Mouse (Mus musculus) midbrain, embryonic 13.5 days (tissue): ENCODE data around the gene Whrn. TPM values are rescaled to one million over a fixed set of nuclear protein-coding genes. Genes with fewer than 3 reads are reported as not detected.

ENCODE experiments used
- ATAC-seq: fragments of 200-750 bp; cut with Nextera tagmentation; 2 replicates; pipeline ENCODE4 v1.8.0; 2017; ENCODE audit warnings: mild to moderate bottlenecking, moderate TSS enrichment, moderate library complexity
- H3K27ac ChIP-seq: fragments of 300-500 bp; sonication (generic); 2 replicates; pipeline ENCODE4 v1.5.1; 2015; ENCODE audit warnings: inconsistent platforms, mild to moderate bottlenecking, moderate library complexity
- H3K27me3 ChIP-seq: fragments of 300-500 bp; sonication (generic); 2 replicates; pipeline ENCODE4 v1.6.1; 2015; ENCODE audit warnings: mild to moderate bottlenecking, inconsistent platforms
- H3K36me3 ChIP-seq: fragments of 300-500 bp; sonication (generic); 2 replicates; pipeline ENCODE4 v1.6.1; 2015; ENCODE audit warnings: mild to moderate bottlenecking, inconsistent platforms
- H3K4me1 ChIP-seq: fragments of 300-500 bp; sonication (generic); replicated peaks from 2 replicates; pipeline ENCODE4 v1.6.1; 2015; ENCODE audit warnings: inconsistent platforms
- H3K4me2 ChIP-seq: fragments of 300-500 bp; sonication (generic); replicated peaks from 2 replicates; pipeline ENCODE4 v1.6.1; 2015; ENCODE audit warnings: moderate library complexity, mild to moderate bottlenecking, inconsistent platforms
- H3K4me3 ChIP-seq: fragments of 300-500 bp; sonication (generic); replicated peaks from 2 replicates; pipeline ENCODE4 v1.5.1; 2015; ENCODE audit warnings: mild to moderate bottlenecking, inconsistent platforms
- H3K9ac ChIP-seq: fragments of 300-500 bp; sonication (generic); replicated peaks from 2 replicates; pipeline ENCODE4 v1.6.1; 2015; ENCODE audit warnings: mild to moderate bottlenecking, inconsistent platforms
- H3K9me3 ChIP-seq: fragments of 300-500 bp; sonication (generic); 2 replicates; pipeline ENCODE4 v1.6.1; 2016; ENCODE audit warnings: mild to moderate bottlenecking, inconsistent platforms
- WGBS: fragments of 180-500 bp; shearing (Covaris S2); methylation state at CpG from one replicate; pipeline ENCODE4 v1.1.7; 2015; 5-methylcytosine and 5-hydroxymethylcytosine counted together
- polyA plus RNA-seq: library from polyadenylated mRNA; unstranded; fragments of >200 nt; fragmentation: Nextera tagmentation; extraction: Ambion mirVana; gene quantifications from 2 replicates; pipeline ENCODE4 v1.2.1, GENCODE M21; 2015

Whrn gene
- polyA plus RNA-seq, 1 experiment from 2014 or later: 10.3 TPM

DNA sequence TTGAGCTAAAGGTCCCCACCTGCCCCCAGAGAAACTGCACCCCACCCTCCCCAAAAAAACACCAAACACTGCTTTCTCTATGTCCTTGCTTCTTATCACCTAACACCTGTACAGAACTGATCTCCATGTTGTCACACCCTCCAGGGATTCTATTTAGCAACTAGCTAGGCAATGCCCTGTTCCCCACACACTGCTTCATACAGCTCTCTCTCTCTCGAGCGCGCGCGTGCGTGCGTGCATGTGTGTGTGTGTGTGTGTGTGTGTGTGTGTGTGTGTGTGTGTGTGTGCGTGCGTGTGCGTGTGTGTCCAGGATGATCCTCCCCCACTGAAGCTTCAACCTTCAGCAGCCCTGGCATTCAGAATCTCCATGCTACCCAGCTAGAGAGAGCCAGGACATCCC is 93.7 kb downstream of the Whrn start:
- no peak overlapping the region for H3K9ac ChIP-seq
- peak overlapping the region; percentile 42; the same call in 1 of the 2 replicates for H3K4me2 ChIP-seq
- H3K4me3 ChIP-seq: no peak overlapping the region
- WGBS: 87% methylated on average over 10 of the region's 10 CpGs
- H3K4me1 ChIP-seq: peaks cover 73% of the 10 kb centered on the region
- no peak overlapping the region; the same call in 1 of the 2 replicates for H3K27ac ChIP-seq
- peaks cover 7% of the 10 kb centered on the region; the same call in 1 of the 2 replicates for H3K36me3 ChIP-seq
- H3K27me3 ChIP-seq: no peaks in the 10 kb centered on the region
- H3K9me3 ChIP-seq: no peaks in the 10 kb centered on the region
- no peak for ATAC-seq

DNA sequence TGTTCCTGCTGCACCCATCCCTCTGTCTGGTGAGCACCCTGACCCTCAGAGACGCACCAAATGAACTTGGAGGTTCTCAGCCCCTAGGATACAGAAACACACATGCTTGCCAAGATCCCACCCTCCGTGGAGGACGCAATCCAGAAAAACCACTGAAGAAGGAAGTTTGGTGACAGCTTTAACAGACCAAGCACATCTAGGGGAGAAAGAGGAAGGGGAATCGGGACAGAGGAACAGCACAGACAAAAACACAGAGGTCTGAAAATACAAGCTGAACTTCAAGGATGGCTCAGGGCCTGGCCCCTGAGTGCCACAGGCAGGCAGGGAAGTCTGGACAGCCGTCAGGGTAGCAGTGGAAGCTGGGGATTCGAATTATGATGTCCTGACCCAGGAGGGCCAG is 94.2 kb downstream of the Whrn start:
- WGBS: 92% methylated on average over 6 of the region's 6 CpGs
- H3K4me2 ChIP-seq: 0 out of 2 replicates have a peak overlapping the region, but pooled peaks have one; percentile 6

DNA sequence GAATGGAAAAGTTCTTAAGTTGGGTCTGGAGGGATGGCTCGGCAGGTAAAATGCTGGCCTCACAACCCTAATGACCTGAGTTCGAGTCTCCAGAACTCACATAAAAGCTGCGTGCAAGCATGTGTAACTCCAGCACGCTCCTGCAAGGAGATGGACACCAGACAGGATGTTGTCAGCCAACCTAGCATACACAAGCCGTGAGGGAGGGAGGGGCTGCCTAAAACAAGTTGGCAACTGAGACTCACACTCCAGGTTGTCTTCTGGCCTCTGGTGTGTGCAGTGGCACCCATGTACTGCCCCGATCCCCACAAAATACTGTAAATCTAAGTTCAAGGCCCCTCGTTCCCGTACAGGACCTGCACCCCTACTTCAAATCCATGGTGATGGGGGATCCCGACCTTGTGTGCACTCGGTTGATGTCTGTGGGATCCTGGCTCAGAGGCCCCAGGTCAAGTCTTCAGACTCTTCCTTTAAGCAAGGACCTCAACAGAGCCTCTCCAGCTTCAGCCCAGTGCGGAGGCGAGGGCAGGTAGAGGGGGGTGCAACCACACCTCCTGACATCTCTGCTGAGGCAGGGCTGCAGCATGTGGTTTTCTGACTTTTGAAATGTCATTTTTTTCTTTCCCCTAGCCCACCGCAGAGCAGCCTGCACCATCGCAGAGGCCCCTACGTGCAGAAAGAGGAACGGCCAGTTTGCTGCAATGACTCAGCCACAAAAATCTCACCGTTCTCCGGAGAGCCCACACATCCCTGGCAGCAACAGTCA is 95.1 kb downstream of the Whrn start:
- Histone ChIP-seq H3K27ac (no peak overlapping the region), H3K4me3 (no peak overlapping the region), H3K4me2 (no peak overlapping the region), H3K4me1 (peaks cover 68% of the 10 kb centered on the region), H3K9me3 (no peaks in the 10 kb centered on the region), H3K27me3 (no peaks in the 10 kb centered on the region), H3K36me3 (peaks cover 10% of the 10 kb centered on the region; the same call in 1 of the 2 replicates), H3K9ac (no peak overlapping the region)
- WGBS: 91% methylated on average over 18 of the region's 18 CpGs
- no peak for ATAC-seq

More for the DNA sequence above, 94.2 kb downstream of the Whrn start:
- no peaks in the 10 kb centered on the region for H3K9me3 ChIP-seq
- no peaks in the 10 kb centered on the region for H3K27me3 ChIP-seq
- no peak overlapping the region for H3K9ac ChIP-seq
- no peak overlapping the region for H3K4me3 ChIP-seq
- peaks cover 73% of the 10 kb centered on the region for H3K4me1 ChIP-seq
- ATAC-seq: no peak
- H3K36me3 ChIP-seq: peaks cover 7% of the 10 kb centered on the region; the same call in 1 of the 2 replicates
- no peak overlapping the region for H3K27ac ChIP-seq

DNA sequence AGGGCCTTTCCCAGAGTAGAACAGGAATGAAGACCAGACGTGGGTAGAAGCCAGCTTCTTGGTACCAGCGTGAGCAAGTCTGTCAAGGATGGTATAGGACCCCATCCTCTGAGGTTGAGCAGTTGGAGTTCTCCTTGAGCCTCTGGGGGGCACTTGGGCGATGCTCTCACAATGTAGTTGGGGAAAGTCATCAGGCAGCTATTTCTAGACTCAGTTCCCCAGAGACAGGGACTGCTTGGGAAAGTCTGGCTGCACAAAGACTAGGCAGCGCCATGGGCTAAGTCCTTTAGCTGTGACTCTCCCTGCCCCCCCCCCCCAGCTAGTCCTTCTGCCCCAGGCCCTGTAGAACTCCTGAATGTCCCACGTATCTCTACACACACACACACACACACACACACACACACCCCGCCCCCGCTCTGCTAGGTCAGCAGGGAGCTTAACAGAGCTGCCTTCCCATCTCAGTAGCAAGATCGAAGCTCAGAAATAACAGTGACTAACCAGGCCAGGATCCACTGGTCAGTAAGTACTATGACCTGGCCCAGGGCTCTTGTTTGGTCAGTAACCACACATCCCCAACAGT is 96.0 kb downstream of the Whrn start:
- Histone ChIP-seq H3K27ac (peak overlapping the region; percentile 45; the same call in 1 of the 2 replicates), H3K9ac (no peak overlapping the region), H3K9me3 (no peaks in the 10 kb centered on the region), H3K4me1 (peaks cover 59% of the 10 kb centered on the region), H3K4me3 (no peak overlapping the region), H3K27me3 (no peaks in the 10 kb centered on the region), H3K4me2 (no peak overlapping the region), H3K36me3 (peaks cover 19% of the 10 kb centered on the region)
- 62% methylated on average over 7 of the region's 8 CpGs for WGBS
- ATAC-seq: no peak

DNA sequence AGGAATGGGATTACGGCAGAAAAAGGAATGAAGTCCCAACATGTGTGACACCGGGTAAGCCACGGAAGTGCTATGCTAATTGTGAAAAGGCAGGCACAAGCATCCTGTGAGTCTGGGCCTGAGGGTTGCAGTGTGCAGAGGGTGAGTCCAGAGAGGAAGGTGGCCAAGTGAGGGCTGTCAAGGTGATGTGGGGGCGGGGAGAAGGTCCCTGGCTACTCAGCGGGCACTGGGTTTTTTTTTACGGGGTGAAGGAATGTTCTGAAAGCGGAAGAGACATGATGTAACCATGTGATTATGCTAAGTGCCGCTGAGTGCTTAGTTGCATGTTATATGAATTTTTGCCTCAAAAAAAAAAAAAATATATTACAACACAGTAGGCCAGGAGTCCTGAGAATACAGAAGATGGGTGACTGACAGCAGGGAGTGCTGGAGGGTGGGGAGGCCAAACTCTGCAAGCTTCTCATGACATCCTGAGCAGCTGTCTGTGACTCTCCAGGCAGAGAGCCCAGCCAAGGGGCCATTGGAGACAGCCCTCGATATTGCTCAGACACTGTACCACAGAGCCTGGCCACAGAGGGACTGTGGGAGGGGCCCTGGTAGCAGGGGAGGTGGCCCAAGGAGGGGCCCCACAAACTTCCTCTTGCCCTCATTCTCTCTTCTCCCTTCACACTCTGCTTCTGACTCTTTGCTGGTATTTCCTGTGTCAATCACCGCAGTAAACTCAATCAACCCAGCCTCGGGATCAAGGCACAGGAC is 96.8 kb downstream of the Whrn start:
- Histone ChIP-seq H3K4me1 (peaks cover 51% of the 10 kb centered on the region), H3K36me3 (peaks cover 27% of the 10 kb centered on the region), H3K9me3 (no peaks in the 10 kb centered on the region), H3K27ac (peak overlapping the region; percentile 45; the same call in 1 of the 2 replicates), H3K27me3 (no peaks in the 10 kb centered on the region), H3K4me3 (no peak overlapping the region), H3K9ac (no peak overlapping the region), H3K4me2 (no peak overlapping the region)
- ATAC-seq: no peak
- WGBS: 76% methylated on average over 11 of the region's 11 CpGs

DNA sequence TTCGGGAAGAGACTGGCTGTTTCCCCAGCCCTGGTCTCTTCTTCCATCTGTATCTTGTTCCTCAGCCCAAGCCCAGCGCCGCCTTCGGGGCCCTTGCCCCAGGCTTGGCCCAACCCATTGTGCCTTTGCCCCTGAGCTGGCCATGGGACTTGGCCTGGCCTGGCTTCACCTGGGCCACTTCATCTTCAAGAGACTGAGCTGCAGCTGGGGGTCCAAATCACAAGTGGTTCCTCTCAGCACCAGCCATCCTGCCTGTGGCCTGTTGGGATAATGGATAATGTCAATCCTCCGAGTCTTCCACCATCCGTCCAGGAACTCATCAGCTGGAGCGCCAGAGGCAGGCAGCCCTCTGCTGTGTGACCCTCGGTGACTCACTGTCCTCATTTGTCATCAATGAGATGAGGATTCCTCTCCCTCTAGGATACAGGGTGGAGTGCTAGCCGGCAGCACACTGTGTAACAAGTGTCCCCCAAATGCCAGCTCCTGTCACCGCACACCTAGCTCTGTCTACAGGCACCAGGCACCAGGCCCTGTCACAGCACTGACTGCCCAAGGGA is 97.7 kb downstream of the Whrn start:
- peaks cover 42% of the 10 kb centered on the region for H3K4me1 ChIP-seq
- WGBS: 86% methylated on average over 10 of the region's 10 CpGs
- H3K9ac ChIP-seq: no peak overlapping the region
- no peaks in the 10 kb centered on the region for H3K27me3 ChIP-seq
- H3K4me2 ChIP-seq: no peak overlapping the region
- ATAC-seq: no peak
- no peak overlapping the region for H3K4me3 ChIP-seq
- H3K9me3 ChIP-seq: no peaks in the 10 kb centered on the region
- peaks cover 34% of the 10 kb centered on the region for H3K36me3 ChIP-seq
- H3K27ac ChIP-seq: no peak overlapping the region

DNA sequence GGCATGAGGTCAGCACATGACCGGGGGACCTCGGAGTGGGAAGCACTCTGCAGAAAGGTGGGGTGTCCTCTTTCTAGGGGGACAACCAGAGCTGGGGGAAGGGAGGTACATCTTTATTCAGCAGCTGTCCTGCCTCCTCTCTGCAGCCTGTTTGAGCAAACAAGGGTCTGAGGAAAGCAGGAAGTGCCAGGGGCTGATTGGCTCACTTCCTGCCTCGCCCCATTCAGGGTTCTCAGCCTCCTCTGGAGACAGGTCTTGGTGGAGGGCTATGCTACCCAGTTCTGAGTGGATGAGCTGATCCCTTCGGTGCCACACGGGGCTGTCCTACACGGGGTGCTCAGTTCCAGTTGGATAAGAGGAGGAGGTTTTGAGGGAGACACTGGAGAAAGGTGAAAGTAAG is 104.5 kb downstream of the Whrn start:
- Histone ChIP-seq H3K27me3 (no peaks in the 10 kb centered on the region), H3K36me3 (peaks cover 40% of the 10 kb centered on the region), H3K27ac (0 out of 2 replicates have a peak overlapping the region, but pooled peaks have one; percentile 86), H3K9me3 (no peaks in the 10 kb centered on the region), H3K4me3 (no peak overlapping the region), H3K4me2 (no peak overlapping the region), H3K4me1 (peaks cover 42% of the 10 kb centered on the region), H3K9ac (no peak overlapping the region)
- 86% methylated on average over 6 of the region's 6 CpGs for WGBS
- no peak for ATAC-seq

DNA sequence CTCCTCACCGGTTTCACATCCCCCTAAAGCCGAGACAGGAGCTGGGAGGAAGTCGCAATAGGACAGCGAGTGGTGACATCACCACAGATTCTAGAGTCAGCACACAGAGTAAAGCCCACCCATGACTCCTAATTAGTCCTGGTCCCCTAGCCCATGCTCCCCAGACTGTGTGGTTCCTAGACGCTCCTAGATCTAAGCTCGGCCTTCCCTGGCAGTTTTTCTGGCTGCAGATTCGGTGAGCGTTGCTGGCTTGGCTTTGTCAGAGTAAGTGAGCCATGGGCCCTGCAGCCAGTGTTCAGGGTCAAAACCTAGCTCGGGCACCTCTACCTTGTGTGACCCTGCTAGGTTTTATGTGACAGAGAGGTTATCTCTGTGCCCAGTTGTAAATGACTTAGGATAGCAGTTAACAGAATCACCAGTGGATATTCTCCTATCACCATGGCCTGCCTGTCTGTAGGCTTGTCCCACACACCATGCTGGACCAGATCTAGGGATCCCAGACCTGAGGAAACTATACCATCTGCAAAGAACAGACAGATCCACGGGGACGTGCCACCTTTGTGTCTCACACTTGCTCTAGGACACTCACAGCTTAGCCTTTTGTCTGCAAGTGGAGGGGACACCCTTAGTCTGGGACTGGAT is 105.8 kb downstream of the Whrn start:
- peak overlapping the region; percentile 86 for H3K27ac ChIP-seq
- 23% methylated on average over 11 of the region's 11 CpGs for WGBS
- no peaks in the 10 kb centered on the region for H3K27me3 ChIP-seq
- H3K9me3 ChIP-seq: no peaks in the 10 kb centered on the region
- 0 out of 2 replicates have a peak overlapping the region, but pooled peaks have one; percentile 1 for H3K9ac ChIP-seq
- peak; percentile 71 for ATAC-seq
- peaks cover 42% of the 10 kb centered on the region for H3K36me3 ChIP-seq
- 0 out of 2 replicates have a peak overlapping the region, but pooled peaks have one; percentile 6 for H3K4me2 ChIP-seq
- peaks cover 42% of the 10 kb centered on the region for H3K4me1 ChIP-seq
- H3K4me3 ChIP-seq: no peak overlapping the region

DNA sequence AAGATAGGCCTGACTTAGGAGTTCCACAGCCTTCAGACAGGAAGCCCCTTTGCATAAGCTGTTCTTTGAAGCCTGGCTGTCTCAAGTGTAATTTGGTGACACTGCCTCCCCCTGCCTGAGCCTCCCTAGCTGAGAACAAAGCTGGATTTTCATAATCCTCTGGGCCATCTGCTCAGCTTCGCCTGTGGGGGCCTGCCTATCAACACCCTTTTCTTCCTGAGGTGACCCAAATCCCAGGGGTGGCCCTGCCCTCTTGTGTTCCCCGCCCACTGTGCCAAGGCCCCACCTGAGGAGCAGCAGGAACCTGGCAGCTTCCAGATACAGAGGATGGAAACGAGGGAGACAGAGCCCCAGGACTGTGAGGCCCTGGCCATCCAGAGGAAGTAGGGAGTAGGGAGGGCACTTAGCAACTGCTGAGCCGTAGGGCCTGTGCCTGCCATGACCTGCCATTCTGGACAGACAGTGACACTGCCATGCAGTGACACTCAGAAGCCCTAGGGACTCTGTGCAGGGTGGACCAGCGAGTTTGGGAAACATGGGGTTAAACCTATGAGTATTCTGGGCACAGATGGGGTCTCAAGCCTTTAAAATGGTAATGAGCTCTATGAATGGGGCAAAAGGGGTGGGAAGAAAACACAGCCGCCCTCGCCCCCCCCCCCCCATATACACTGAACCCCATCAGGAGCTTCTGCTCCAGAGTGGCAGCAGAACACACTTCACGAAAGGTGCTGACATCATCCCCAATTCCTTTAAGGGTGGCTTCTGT is 106.5 kb downstream of the Whrn start:
- Histone ChIP-seq H3K27ac (peak overlapping the region; percentile 86), H3K4me2 (0 out of 2 replicates have a peak overlapping the region, but pooled peaks have one; percentile 6), H3K4me1 (peaks cover 42% of the 10 kb centered on the region), H3K9ac (peak overlapping the region; percentile 1; the same call in 1 of the 2 replicates), H3K27me3 (no peaks in the 10 kb centered on the region), H3K36me3 (peaks cover 35% of the 10 kb centered on the region), H3K9me3 (no peaks in the 10 kb centered on the region), H3K4me3 (no peak overlapping the region)
- WGBS: 5% methylated on average over 8 of the region's 8 CpGs
- peak; percentile 86 for ATAC-seq

DNA sequence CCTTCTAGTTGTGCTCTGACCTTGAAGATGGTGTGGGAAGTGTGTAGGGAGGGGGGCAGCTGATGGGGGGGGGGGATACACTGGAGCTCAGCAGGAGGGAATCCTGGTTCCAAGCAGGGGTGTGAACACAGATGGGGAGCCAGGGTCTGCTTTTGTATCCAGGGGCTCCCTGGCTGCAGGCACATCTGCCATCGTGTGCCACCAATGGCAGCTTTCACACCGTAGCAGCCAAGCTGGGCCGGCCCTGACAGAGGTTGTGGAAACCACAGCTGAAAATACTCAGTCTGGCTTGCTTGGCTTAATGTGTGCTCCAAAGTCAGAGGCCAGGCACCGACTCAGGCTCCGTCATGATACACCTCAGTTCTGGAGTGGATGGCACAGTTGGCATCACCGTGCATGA is 107.8 kb downstream of the Whrn start:
- no peak overlapping the region for H3K9ac ChIP-seq
- H3K4me1 ChIP-seq: peaks cover 42% of the 10 kb centered on the region
- no peaks in the 10 kb centered on the region for H3K9me3 ChIP-seq
- no peak for ATAC-seq
- H3K4me2 ChIP-seq: no peak overlapping the region
- peaks cover 31% of the 10 kb centered on the region for H3K36me3 ChIP-seq
- 62% methylated on average over 6 of the region's 6 CpGs for WGBS
- no peak overlapping the region for H3K4me3 ChIP-seq
- H3K27me3 ChIP-seq: no peaks in the 10 kb centered on the region
- H3K27ac ChIP-seq: peak overlapping the region; percentile 86

DNA sequence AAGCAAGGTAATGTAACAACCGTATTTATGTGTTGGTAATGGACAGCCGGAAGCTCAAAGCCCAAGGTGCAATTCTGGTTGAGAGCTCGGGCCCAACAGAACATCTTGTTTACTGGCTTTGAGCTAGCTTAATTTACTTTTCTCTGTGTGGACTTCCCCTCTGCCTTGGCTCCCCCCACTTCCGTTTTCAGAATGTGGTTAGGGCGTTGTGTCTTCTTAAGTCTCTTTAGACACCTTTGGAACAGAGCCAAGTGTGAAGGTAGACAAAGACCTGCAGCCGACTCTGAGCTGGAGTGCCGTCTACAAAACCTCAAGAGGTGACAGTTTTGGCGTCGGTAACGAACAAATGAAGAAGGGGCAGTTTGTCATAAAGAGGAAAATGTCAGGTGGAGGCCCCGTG is 110.0 kb downstream of the Whrn start:
- WGBS: 81% methylated on average over 11 of the region's 11 CpGs
- Histone ChIP-seq H3K27me3 (no peaks in the 10 kb centered on the region), H3K9me3 (no peaks in the 10 kb centered on the region), H3K36me3 (peaks cover 42% of the 10 kb centered on the region), H3K9ac (no peak overlapping the region), H3K27ac (no peak overlapping the region), H3K4me2 (no peak overlapping the region), H3K4me1 (peaks cover 38% of the 10 kb centered on the region), H3K4me3 (no peak overlapping the region)
- no peak for ATAC-seq
